Mouse (Mus musculus): ENCODE measurements around the gene Dcaf12.

Gene Dcaf12

DNA sequence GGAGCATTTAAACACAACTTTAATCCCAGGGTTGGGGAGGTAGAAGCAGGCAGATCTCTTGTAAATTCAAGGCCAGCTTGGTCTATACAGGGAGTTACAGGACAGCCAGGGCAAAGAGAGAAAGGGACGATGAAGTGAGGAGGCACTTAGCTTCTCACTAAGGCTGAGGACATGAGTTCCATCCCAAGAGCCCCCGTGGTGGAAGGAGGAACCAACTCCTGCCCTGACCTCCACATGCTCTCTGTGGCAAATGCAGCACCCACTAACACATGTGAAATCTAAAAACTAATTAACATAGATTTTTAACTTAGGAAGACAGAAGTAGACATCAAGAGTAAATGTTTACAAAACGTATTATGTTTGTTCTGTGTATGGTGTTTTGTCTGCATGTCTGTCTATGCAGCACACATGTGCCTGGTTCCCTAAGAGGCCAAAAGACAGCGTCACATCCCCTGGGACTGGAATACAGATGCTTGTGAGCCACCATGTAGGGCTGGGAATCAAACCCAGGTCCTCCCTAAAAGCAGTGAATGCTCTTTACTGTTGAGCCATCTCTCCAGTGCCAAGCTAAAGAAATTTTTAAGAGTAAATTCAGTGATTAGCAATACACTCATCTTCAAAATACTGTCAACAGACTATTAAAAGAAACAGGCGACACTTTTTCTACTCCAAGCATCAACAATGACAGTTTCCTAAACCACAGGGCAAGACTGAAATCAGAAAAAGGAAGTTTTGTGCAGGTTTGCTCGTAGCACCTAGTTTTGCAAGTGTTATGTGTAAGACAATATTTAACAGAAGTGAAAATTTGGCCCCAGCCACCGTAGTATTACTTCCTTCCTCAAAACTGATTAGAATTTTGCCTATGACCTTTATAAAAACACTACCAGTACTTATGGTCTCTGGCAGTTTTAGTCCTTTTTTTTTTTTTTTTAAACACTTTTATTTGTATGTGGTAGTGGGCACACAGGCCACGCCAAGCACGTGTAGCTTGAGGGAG lies 3.8 kb downstream of the Dcaf12 start:
- DNase-seq (ENCODE audit: low read depth, low spot score), result no peak

DNA sequence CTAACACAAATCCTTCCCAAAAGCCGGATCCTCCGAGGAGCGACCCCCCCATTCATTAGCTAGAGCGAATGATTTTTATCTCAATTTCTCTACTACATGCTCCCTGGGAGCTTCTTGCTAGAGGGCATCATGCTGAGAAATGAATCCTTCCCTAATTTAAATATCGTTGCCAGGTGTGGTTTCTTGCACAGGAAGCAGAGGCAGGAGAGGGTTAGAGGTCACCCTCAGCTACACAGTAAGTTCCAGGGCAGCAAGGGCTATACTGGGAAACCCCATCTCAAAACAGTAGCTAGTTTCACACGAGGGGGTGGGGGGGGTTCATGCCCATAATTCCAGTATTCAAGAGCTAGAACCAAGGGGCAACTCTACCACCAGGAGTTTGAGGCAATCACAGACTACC lies 7.3 kb downstream of the Dcaf12 start:
- no peak for DNase-seq (ENCODE audit: low read depth, low spot score)

DNA sequence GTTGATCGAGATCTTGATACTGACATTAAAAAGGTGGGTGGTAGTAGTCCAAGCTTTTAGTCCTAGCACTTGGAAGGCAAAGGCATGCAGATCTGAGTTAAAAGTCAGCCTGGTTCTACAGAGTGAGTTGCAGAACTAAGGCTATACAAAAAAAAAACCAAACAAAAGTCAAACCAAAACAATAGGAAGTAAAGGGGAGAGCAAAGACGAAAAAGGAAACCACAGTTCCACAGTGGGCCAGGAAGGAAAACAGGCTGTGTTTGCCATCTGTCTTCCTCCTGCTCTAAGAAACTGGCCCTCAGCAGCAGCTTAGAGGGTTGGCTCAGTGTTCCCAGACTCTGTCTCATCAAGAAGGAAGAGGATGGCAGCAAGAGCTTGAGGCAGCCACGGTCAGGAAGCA lies 10.4 kb downstream of the Dcaf12 start:
- peak; percentile 10 for DNase-seq (ENCODE audit: low read depth, low spot score)

DNA sequence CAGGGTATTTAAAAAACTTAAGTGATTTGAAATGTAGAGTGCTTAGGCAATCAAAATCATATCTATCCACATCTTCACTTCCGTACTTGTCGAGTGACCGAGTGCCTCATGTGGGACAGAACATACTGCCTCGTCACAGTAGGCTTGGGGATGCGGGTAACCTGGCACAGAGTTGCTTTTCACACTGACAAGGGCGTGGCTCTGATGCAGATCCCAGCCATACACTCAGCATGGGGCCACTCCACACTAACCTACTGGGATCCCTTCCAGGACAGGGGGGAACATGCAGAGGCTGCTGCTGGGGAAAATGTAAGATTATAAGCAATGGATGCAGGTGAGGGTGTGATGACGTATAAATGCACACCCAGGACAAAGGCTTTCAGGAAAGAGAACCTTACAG lies 11.0 kb downstream of the Dcaf12 start:
- no peak for DNase-seq (ENCODE audit: low read depth, low spot score)

DNA sequence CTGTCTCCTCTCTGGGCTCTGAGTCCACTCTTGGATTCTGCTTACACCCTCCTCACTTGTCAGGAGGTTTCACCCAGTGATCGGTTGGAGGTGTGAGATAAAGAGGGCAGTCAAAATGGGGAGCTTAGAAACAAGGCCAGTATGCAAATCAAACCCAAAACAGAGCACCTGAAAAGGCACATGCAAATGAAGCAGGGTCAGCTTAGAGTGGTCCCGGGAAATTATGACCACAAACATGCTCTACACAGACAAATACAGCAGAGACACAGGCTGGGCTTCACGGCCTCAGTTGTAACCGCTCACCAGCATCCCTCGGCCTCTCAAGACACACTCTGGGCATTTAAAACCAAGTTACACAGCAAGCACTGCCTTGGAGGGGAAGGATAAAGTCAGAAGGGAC lies 15.7 kb downstream of the Dcaf12 start:
- no peak for DNase-seq (ENCODE audit: low read depth, low spot score)

DNA sequence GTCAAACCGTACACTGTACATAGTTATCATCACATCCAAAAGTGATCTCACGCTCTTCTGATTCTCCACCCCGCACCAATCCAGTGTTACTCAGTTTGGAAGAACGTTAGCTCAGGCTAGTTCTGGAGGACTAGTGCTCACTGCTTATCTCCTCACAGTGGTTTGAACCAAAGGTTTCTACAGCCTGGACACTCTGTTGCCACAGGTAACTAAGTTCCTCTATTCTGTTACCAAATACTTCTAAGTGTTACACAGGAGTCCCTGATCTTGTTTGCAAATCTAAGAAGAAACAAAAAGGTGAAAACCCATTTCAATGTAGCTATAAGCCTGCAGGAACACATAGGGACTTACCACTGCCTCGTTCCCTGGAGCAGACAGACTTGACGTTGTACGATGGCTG lies 18.7 kb downstream of the Dcaf12 start:
- no peak for DNase-seq (ENCODE audit: low read depth, low spot score)

DNA sequence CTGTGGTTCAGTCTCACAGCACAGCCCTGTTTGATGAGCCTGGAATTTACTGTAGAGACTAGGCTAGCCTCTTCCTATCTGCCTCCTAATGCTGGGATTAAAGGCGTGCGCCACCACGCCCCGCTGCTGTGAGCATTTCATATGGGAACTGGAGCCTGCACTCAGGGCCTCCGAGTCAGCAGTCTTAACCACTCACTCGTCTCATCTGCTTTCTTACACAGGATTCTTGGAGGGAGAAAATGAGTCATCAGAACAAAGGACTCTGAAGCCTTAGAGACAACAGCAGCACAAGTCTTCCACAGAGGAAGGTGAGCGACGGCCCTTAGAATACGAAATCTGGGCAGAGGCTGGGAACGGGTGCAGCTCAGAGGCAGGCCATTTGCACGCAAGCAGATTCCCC lies 19.2 kb downstream of the Dcaf12 start:
- no peak for DNase-seq (ENCODE audit: low read depth, low spot score)

DNA sequence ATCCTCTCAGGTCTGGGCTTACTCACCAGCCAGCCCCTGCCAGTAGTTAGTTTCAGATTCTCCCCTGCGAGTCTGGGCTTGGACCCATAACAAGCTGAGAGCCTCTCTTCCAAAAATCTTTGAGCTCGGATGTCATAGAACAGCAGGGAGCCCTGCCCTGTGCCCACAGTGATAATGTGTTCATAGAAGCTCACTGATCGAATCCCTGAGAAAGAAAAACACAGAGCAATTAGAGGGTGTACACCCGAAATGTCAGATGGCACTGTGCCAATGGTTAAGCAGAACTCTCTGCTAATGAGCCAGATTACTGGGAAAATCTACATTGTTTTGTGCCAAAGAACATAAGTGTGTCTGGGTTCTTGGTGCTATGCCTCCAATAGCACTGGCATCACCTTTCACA lies 20.8 kb downstream of the Dcaf12 start:
- DNase-seq (ENCODE audit: low read depth, low spot score), result peak; percentile 30

DNA sequence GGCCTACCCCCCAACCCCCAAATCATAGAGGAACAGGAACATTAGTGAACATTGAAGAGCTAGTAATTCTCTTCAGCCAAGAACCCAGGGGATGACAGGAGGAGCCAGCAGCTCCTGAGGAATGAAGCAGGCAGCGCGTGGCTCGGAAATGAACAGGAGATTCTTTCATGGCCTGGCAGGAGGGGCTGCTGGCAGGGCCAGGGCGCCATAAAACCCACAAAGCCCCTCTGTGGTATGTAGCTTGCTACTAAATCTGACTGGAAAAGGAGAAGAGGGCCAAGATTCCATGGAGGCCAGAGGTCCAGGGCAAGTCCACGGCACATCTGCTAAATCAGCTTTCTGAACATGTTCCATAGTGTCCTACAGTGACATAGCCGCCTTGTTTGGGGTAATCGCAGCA lies 24.9 kb downstream of the Dcaf12 start:
- DNase-seq (ENCODE audit: low read depth, low spot score), result no peak

DNA sequence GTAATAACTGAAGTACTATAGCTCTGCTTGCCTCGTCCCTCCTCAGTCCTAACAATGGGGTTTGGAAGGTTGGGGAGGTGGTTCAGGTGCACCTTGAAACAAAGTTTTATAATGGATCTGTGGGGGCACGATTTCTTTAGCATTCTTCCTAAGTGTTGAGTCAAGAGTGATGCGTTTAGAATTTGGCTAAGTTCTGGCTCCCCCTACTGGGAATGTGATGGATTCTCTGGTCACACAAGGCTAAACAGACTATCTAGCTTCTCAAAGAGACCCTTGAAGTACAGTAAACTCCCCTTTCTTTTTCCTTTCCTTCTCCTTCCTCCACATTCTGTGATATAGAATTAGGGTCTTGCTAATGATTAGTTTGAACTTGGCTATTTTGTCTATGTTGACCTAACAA lies 28.3 kb downstream of the Dcaf12 start:
- no peak for DNase-seq (ENCODE audit: low read depth, low spot score)

DNA sequence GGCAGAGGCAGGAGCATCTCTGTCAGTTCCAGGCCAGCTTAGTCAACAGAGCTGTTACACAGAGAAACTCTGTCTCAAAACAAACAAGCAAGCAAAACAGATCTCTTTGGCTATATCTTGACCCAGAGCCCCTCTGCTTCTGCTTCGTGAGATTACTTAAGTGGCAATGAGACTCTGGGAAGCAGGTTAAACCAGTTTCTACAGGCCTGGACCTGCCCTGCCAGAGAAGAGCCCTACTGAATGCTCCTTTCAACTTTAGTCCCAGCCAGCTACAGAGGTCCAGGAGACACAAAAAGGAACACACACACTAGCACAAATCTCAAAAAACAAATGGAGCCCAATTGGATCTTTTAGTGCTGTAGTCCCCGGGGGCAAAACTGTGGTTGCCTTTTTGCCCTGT lies 30.6 kb downstream of the Dcaf12 start:
- DNase-seq (ENCODE audit: low read depth, low spot score), result no peak

DNA sequence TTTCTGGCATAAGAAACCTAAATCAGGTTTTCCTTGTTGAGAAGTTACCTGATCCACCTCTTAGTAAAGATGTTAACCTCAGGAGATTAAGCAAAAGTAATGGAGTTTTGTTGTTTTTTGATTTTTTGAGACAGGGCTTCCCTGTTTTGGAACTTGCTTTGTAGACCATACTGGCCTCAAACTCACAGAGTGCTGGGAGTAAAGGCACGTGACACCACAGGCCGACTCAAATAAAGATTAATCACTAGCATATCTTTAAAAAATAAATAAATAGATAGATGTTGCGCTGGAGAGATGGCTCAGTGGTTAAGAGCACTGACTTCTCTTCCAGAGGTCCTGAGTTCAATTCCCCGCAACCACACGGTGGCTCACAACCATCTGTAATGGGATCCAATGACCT lies 38.8 kb downstream of the Dcaf12 start:
- DNase-seq (ENCODE audit: low read depth, low spot score), result no peak

DNA sequence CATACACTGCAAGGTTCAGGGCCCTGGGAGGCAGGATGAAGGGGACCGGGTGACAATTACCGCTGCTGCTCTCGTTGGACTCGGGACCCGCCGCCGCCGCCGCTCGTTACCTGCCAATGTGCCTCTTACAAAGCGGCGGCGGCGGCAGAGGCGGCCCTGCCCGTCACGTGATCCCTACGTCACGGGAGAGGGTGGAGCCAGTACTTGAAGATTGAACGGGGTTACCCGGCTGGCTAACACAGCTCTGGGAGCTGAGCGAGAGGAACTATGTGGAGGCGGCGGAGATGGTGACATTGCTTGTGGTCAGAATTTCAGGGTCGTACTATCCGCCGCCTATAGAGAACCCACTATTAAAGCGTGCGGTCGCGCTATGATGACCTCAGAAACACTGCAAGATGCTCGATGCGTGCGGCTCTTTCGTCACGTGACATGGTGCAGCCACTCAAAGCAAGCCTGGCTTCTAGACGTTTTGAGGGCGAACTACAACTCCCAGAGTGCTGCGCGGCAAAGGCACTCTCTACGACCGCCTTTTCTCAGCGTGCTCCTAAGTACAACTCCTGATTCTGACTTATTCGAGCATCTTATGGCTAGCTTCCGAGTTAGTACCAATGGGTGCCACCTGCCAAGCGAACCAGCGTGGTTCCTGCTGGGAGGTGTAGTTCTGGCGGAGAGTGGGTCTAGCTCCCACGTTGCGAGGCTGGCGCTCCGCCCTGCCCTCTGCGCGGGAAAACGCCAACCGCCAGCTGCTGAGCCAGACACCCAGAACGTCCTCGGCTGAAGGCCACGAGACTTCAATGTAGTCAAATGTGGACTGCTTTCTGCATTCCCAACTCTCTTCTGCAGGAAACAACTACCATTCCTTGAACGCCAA lies 39.5 kb downstream of the Dcaf12 start, which contains the start of gene Ubap2:
TSS of gene Ubap2 (minus strand) at position 165 of the 871 bp plus-strand sequence.
- peak; percentile 98 for DNase-seq (ENCODE audit: low read depth, low spot score)

DNA sequence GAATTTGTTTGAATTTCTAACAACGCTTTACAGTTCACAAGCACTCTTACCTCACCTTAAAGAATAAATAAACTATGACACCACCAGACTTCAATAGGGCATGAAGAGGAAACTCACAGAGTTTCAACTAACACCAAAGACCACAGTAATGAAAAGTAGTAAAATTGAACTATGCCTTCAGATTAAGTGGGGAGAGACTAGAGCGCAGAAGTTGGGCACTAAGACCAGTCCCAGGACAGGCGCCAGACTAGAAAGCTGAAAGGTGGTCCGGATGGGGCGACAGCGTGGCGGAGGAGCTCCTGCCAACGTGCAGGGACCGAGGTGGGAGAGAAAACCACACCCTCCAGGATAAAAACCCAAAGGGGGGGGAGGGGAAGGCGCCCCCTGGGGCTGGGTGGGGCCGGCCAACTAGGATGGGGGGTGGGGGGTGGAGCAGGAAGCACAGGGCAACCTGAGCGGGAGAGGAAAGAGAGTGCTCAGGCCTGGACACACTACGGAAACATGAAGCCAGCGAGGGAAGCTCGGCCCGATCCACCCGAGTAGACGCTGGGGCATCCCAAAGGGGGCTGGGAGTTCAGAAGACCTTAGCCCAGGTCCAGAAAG lies 40.2 kb downstream of the Dcaf12 start:
- no peak for DNase-seq (ENCODE audit: low read depth, low spot score)

DNA sequence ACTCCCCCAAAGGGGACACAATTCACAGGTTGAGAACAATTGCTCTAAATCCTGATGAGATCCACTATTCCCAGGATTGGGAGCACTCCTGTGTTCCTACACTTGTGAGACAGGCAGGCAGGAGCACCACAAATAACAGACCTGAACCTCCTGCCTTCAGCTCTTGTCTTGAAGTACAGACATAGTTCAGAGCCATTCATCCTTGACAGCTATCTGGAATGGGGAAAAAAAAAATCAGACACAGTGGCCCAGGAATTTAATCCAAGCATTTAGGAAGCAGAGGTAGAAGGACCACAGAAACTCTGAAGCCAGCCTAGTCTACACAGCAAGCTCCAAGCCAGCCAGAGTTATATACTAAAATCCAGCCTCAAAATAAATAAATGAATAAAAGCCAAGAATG lies 46.6 kb downstream of the Dcaf12 start:
- no peak for DNase-seq (ENCODE audit: low read depth, low spot score)

DNA sequence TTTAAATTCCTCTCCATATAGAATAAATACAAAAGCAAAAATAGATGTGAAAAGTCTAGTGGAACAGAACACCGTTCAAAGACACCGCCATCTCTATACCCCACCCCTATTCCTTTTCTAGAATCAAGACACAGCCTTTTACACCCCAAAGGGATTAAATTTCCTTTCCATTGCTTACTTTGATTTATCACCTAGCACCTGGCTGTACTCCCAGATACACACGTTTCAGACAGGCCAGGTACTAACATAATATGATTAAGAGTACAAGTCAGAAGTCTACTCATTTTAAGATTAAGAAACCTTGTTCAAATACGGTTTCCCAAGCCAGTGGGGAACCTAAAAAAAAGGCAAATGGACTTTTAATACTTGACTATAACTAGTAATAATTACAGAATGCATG lies 48.3 kb downstream of the Dcaf12 start:
- no peak for DNase-seq (ENCODE audit: low read depth, low spot score)

DNA sequence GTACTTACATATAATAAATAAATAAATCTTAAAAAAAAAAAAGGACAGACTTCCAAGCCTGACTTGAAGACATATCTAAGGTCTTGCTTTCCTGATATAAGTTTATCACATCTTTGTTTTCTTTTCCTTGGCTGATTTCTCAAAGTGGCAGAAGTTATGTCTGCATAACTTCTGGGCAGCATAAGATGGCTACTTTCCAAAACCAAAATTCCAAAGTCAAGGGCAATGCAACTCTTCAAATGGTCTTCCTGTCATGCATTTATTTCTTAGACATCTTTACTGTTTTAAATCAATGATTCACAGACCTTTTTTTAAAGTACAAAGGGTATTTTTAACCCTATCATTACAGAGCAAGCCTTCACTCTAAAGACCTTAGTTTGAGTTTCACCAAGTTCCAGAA lies 54.0 kb downstream of the Dcaf12 start:
- DNase-seq (ENCODE audit: low read depth, low spot score), result no peak

DNA sequence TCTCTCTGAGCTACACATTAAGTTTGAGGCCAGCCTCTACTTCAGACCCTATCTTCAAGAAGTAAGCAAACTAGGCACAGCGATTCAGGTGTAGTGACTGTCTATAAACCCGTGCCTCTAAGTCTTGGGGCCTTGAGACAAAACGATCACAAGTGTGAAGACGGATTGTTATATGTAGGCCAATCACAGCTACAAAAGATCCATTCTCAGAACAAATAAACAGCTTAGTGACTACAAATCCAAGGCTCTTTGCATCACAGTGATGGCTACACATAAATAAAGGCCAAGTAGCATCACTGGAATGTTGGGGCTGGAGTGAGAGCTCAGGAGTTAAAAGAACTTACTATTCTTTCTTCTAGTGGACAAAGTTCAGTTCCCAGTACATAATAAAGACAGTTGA lies 55.7 kb downstream of the Dcaf12 start:
- DNase-seq (ENCODE audit: low read depth, low spot score), result no peak

DNA sequence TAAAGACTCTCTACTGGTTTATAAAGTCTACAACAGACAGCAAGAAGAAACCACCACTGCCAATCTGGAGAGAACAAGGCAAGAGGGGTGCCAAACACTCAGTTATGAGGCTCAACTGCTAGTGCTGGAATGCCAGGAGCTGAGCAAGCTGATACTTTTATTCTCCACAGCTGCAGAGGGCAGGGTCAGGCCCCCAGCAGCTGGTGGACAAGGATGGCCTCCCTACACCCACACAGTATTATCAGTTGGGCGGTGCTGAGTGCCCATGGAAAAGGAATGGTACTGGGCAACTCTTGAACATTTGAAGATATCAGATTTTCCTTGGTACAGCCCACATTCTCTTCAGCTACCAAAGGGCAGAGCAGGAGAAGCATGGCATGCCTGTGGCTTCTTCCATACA lies 56.9 kb downstream of the Dcaf12 start:
- DNase-seq (ENCODE audit: low read depth, low spot score), result no peak

DNA sequence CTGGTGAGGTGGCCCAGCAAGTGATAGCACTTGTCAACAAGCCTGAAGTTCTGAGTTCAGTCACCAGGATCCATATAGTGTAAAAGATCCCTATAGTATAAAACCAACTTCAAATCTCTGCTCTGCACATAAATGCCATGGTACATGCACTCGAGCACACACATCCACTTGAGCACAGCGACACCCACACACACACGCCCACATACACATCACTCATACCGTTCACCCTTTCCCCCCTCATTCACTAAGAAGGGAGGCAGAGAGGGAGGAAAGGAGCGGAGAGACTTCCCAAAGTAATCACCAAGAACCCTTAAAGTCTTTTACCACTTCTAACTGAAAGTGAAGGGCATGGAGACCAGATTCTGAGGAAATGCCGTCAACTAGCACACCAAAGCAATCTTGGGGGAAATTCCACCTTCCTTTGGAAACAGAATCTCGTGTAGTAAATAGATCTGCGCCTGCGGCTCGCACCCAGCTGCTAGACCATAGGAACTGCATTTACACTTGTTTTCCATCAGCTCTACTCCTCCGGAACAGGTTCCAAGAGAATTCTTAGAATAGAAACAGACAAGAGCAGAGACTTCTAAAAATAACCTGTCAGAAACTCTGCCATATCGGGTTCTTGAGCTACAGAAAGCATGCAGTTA lies 59.0 kb downstream of the Dcaf12 start:
- DNase-seq (ENCODE audit: low read depth, low spot score), result no peak

DNA sequence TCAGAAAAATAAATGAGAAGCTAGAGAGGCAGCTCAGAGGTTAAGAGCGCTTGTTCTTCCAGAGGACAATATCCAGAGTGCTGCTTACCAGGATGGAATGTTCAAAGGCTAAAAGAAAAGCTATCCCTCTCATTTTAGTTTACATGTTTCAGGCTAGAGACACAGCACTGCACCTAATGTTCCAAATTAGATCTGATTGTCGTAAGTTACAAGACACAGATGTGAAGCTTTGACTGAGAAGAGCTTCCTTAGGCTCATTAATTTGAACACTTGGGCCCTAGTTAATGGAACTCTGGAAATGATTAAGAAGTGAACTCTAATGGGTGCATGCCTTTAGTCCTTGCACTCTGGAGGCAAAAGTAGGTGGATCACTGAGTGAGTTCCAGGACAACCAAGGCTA lies 60.9 kb downstream of the Dcaf12 start:
- no peak for DNase-seq (ENCODE audit: low read depth, low spot score)

DNA sequence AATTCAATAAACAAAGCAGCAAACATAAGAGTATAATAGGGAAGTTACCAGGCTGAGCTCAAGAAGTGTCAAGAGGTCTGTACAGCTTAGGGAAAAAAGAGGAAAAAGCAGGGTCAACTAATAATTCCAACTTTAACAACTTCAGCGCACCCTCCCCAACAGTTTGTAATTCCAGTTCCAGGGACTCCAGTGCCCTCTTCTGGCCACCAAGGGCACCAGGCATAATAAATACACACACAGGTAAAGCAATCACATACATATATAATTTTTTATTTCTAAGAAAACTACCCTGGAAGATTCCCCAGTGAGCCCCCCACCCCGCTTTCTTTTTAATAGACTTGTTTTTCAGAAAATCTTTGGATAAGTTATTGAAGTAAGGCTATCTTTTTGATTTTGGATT lies 69.3 kb downstream of the Dcaf12 start:
- DNase-seq (ENCODE audit: low read depth, low spot score), result no peak

Measured in brain, embryonic 18.5 days (tissue).